ENCODE assay signal across 9 mouse cellular contexts in the genomic region with DNA sequence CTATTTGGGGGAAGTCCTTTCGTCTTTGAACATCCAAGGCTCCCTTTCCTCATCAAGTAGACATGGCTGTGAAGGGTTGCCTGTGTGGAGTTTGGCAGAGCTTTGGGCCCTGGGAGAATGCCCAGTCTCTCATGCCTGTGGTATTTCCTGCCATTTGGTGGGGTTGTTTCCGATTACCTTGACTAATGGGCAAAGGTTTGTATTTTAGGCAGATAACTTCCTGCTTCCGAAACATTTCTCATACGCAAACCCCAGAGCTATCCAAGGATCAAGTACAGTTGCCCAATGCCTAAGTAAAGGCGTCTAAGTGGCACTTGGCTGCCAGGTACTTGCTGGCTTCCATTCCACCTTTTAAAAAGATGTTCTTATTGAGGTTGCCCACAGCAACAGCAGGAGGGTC.
A peak's percentile ranks its signal among the peaks of the same experiment; 100 is the strongest.
DNase-seq lines count a peak whose midpoint lies in the region; ATAC-seq and TF ChIP-seq lines count a peak whose summit lies in the region.
"Had no signal": no experiment of that assay in that cellular context is flagged by ENCODE, and none has a peak within 500 bp of the region (broad histone marks: within the 10 kb centered on the region; RNA-seq: fewer than 3 reads in every experiment).

No protein-coding gene starts in this region.

- 23% methylated on average over 5 of the region's 5 CpGs for WGBS in heart, embryonic 16.5 days
- 7% methylated on average over 5 of the region's 5 CpGs for WGBS in lung, postnatal 0 days
- WGBS in forebrain, embryonic 16.5 days = 70% methylated on average over 5 of the region's 5 CpGs
- 75% methylated on average over 5 of the region's 5 CpGs for WGBS in midbrain, embryonic 15.5 days

- DNase-seq in left cerebral cortex, postnatal 4 days = peak; percentile 53
- DNase-seq in left cerebral cortex, adult 8-10 months (ENCODE audit: low spot score in 2 of 2) = no peak
- peak; percentile 89 for DNase-seq in lung, postnatal 0 days (ENCODE audit: low spot score)

- TF ChIP-seq POLR2A in cortical plate, adult 2 months (IDR thresholded peaks at IDR 0.05; ENCODE audit: extremely low read depth, insufficient read depth, low read length) = no peak

- H3K9ac ChIP-seq in heart, embryonic 16.5 days (ENCODE audit: low read length) = 0 out of 2 replicates have a peak overlapping the region, but pooled peaks have one; percentile 15
- H3K9ac ChIP-seq in lung, postnatal 0 days (replicated peaks; ENCODE audit: low read depth) = no peak overlapping the region
- no peak overlapping the region for H3K9ac ChIP-seq in forebrain, embryonic 16.5 days (replicated peaks; ENCODE audit: low read depth, low read length)
- no peak overlapping the region for H3K9ac ChIP-seq in midbrain, embryonic 15.5 days
- H3K9ac ChIP-seq: embryonic facial prominence, embryonic 15.5 days had no signal

- ATAC-seq in heart, embryonic 16.5 days (replicated peaks; ENCODE audit: extremely low read depth, insufficient read depth, low FRiP score) = no peak
- peak; percentile 78 for ATAC-seq in lung, postnatal 0 days
- ATAC-seq in forebrain, embryonic 16.5 days = no peak
- no peak for ATAC-seq in midbrain, embryonic 15.5 days (replicated peaks)
- no peak for ATAC-seq in megakaryocyte progenitor cell, adult 5-6 weeks (replicated peaks; ENCODE audit: poor library complexity)

- peak overlapping the region; percentile 36 for H3K4me2 ChIP-seq in heart, embryonic 16.5 days (ENCODE audit: low read depth, low read length)
- peak overlapping the region; percentile 5; the same call in 1 of the 2 replicates for H3K4me2 ChIP-seq in lung, postnatal 0 days (replicated peaks; ENCODE audit: low read depth, low read length)
- H3K4me2 ChIP-seq in forebrain, embryonic 16.5 days (ENCODE audit: low read length) = no peak overlapping the region
- no peak overlapping the region for H3K4me2 ChIP-seq in midbrain, embryonic 15.5 days
- H3K4me2 ChIP-seq: embryonic facial prominence, embryonic 15.5 days had no signal

- intact Hi-C loops in left cerebral cortex, postnatal 4 days (cut with DNase I) = loop anchor here (5.0 to 10.0 kb wide), 3 partner anchors 118 to 642 kb away; no protein-coding TSS in a partner anchor

- no peaks in the 10 kb centered on the region for H3K36me3 ChIP-seq in heart, embryonic 16.5 days (ENCODE audit: control insufficient read depth, insufficient read depth)
- H3K36me3 ChIP-seq in lung, postnatal 0 days (ENCODE audit: insufficient read depth, low read length) = no peaks in the 10 kb centered on the region
- H3K36me3 ChIP-seq in forebrain, embryonic 16.5 days (ENCODE audit: control insufficient read depth, insufficient read depth) = no peaks in the 10 kb centered on the region
- no peaks in the 10 kb centered on the region for H3K36me3 ChIP-seq in midbrain, embryonic 15.5 days (replicated peaks)
- H3K36me3 ChIP-seq: embryonic facial prominence, embryonic 15.5 days had no signal

- peaks cover 12% of the 10 kb centered on the region for H3K4me1 ChIP-seq in cortical plate, adult 2 months (ENCODE audit: control insufficient read depth, insufficient read depth, low read length)
- peaks cover 17% of the 10 kb centered on the region for H3K4me1 ChIP-seq in heart, embryonic 16.5 days (ENCODE audit: control insufficient read depth, insufficient read depth, low read length)
- peaks cover 10% of the 10 kb centered on the region for H3K4me1 ChIP-seq in lung, postnatal 0 days (ENCODE audit: insufficient read depth, low read depth, low read length)
- peaks cover 19% of the 10 kb centered on the region for H3K4me1 ChIP-seq in forebrain, embryonic 16.5 days (replicated peaks; ENCODE audit: control insufficient read depth, insufficient read depth, low read length)
- H3K4me1 ChIP-seq in midbrain, embryonic 15.5 days = peaks cover 60% of the 10 kb centered on the region

- no peak for TF ChIP-seq CTCF in cortical plate, adult 2 months (IDR thresholded peaks at IDR 0.05; ENCODE audit: extremely low read depth, insufficient read depth, low read length)
- no peak for TF ChIP-seq CTCF in lung, postnatal 0 days (IDR thresholded peaks at IDR 0.05)

- H3K27me3 ChIP-seq in heart, embryonic 16.5 days (ENCODE audit: control insufficient read depth, insufficient read depth, low read length) = no peaks in the 10 kb centered on the region
- H3K27me3 ChIP-seq in lung, postnatal 0 days (replicated peaks; ENCODE audit: insufficient read depth, low read length) = no peaks in the 10 kb centered on the region
- no peaks in the 10 kb centered on the region for H3K27me3 ChIP-seq in forebrain, embryonic 16.5 days (replicated peaks; ENCODE audit: control insufficient read depth, insufficient read depth, low read length)
- no peaks in the 10 kb centered on the region for H3K27me3 ChIP-seq in midbrain, embryonic 15.5 days (replicated peaks)
- H3K27me3 ChIP-seq: embryonic facial prominence, embryonic 15.5 days had no signal

- H3K27ac ChIP-seq in cortical plate, adult 2 months (ENCODE audit: insufficient read depth, low read length) = 0 out of 2 replicates have a peak overlapping the region, but pooled peaks have one; percentile 10
- peak overlapping the region; percentile 64 for H3K27ac ChIP-seq in heart, embryonic 16.5 days (ENCODE audit: low read length)
- H3K27ac ChIP-seq in lung, postnatal 0 days (ENCODE audit: low read length) = peak overlapping the region; percentile 43; the same call in 1 of the 2 replicates
- no peak overlapping the region for H3K27ac ChIP-seq in forebrain, embryonic 16.5 days (ENCODE audit: low read length)
- H3K27ac ChIP-seq in midbrain, embryonic 15.5 days = no peak overlapping the region
- H3K27ac ChIP-seq: embryonic facial prominence, embryonic 15.5 days had no signal

- peak; percentile 73 for TF ChIP-seq EP300 in lung, postnatal 0 days (IDR thresholded peaks at IDR 0.05)

- no peaks in the 10 kb centered on the region for H3K9me3 ChIP-seq in heart, embryonic 16.5 days (replicated peaks; ENCODE audit: control insufficient read depth, low read length)
- no peaks in the 10 kb centered on the region for H3K9me3 ChIP-seq in lung, postnatal 0 days (ENCODE audit: low read length)
- H3K9me3 ChIP-seq in forebrain, embryonic 16.5 days (ENCODE audit: control insufficient read depth, low read length) = no peaks in the 10 kb centered on the region
- no peaks in the 10 kb centered on the region for H3K9me3 ChIP-seq in midbrain, embryonic 15.5 days
- H3K9me3 ChIP-seq: embryonic facial prominence, embryonic 15.5 days had no signal

- H3K4me3 ChIP-seq in cortical plate, adult 2 months (ENCODE audit: insufficient read depth, low read length) = no peak overlapping the region
- H3K4me3 ChIP-seq in heart, embryonic 16.5 days (ENCODE audit: low read length) = no peak overlapping the region
- H3K4me3 ChIP-seq in lung, postnatal 0 days (ENCODE audit: low read depth, low read length) = no peak overlapping the region
- H3K4me3 ChIP-seq in forebrain, embryonic 16.5 days (replicated peaks; ENCODE audit: low read length) = no peak overlapping the region
- no peak overlapping the region for H3K4me3 ChIP-seq in midbrain, embryonic 15.5 days
- H3K4me3 ChIP-seq: embryonic facial prominence, embryonic 15.5 days had no signal

Comparison
In these comparisons a context has a peak if more than half of its experiments do, and no peak if none do; other contexts are left out.
1. DNase-seq: peak in left cerebral cortex, postnatal 4 days (single experiment) and lung, postnatal 0 days (single experiment); none in left cerebral cortex, adult 8-10 months (0 of 2).
2. H3K27ac ChIP-seq: peak in cortical plate, adult 2 months (single experiment), heart, embryonic 16.5 days (single experiment) and lung, postnatal 0 days (single experiment); none in forebrain, embryonic 16.5 days (single experiment) and midbrain, embryonic 15.5 days (single experiment).
3. H3K4me2 ChIP-seq: peak in heart, embryonic 16.5 days (single experiment) and lung, postnatal 0 days (single experiment); none in forebrain, embryonic 16.5 days (single experiment) and midbrain, embryonic 15.5 days (single experiment).